Mouse (Mus musculus): ENCODE measurements around the gene Zfp367.

DNA sequence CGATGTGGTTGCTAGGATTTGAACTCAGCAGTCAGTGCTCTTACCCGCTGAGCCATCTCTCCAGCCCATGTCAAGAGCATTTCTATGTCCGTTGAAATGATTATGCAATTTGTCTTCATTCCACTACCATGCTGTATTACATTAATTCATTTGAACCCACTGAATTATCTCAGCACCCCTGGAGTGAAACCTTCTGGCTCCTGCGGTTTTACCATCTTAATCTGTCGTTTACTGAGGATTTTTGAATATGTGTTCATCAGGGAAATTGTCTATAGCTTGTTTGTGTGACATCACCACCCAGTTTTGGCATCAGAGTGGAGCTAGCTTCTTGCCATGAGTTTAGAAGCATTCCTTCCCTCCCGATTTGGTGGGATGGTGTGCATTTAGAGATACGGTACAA, 62.0 kb downstream of the Zfp367 start:
- TF ChIP-seq CTCF (IDR thresholded peaks at IDR 0.05; ENCODE audit: low read depth) (no peak), EP300 (IDR thresholded peaks at IDR 0.05; ENCODE audit: low read depth) (no peak)

Measured in liver, postnatal 0 days (tissue).